Mouse (Mus musculus) midbrain, embryonic 13.5 days (tissue): ENCODE results near the gene Efhc1. TPM values are rescaled to one million over a fixed set of nuclear protein-coding genes. Genes with fewer than 3 reads are reported as not detected.

Source experiments
- ATAC-seq: fragments of 200-750 bp; cut with Nextera tagmentation; 2 replicates; pipeline ENCODE4 v1.8.0; 2017; ENCODE audit warnings: mild to moderate bottlenecking, moderate TSS enrichment, moderate library complexity
- H3K27ac ChIP-seq: fragments of 300-500 bp; sonication (generic); 2 replicates; pipeline ENCODE4 v1.5.1; 2015; ENCODE audit warnings: inconsistent platforms, mild to moderate bottlenecking, moderate library complexity
- H3K27me3 ChIP-seq: fragments of 300-500 bp; sonication (generic); 2 replicates; pipeline ENCODE4 v1.6.1; 2015; ENCODE audit warnings: mild to moderate bottlenecking, inconsistent platforms
- H3K36me3 ChIP-seq: fragments of 300-500 bp; sonication (generic); 2 replicates; pipeline ENCODE4 v1.6.1; 2015; ENCODE audit warnings: mild to moderate bottlenecking, inconsistent platforms
- H3K4me1 ChIP-seq: fragments of 300-500 bp; sonication (generic); replicated peaks from 2 replicates; pipeline ENCODE4 v1.6.1; 2015; ENCODE audit warnings: inconsistent platforms
- H3K4me2 ChIP-seq: fragments of 300-500 bp; sonication (generic); replicated peaks from 2 replicates; pipeline ENCODE4 v1.6.1; 2015; ENCODE audit warnings: moderate library complexity, mild to moderate bottlenecking, inconsistent platforms
- H3K4me3 ChIP-seq: fragments of 300-500 bp; sonication (generic); replicated peaks from 2 replicates; pipeline ENCODE4 v1.5.1; 2015; ENCODE audit warnings: mild to moderate bottlenecking, inconsistent platforms
- H3K9ac ChIP-seq: fragments of 300-500 bp; sonication (generic); replicated peaks from 2 replicates; pipeline ENCODE4 v1.6.1; 2015; ENCODE audit warnings: mild to moderate bottlenecking, inconsistent platforms
- H3K9me3 ChIP-seq: fragments of 300-500 bp; sonication (generic); 2 replicates; pipeline ENCODE4 v1.6.1; 2016; ENCODE audit warnings: mild to moderate bottlenecking, inconsistent platforms
- WGBS: fragments of 180-500 bp; shearing (Covaris S2); methylation state at CpG from one replicate; pipeline ENCODE4 v1.1.7; 2015; 5-methylcytosine and 5-hydroxymethylcytosine counted together
- polyA plus RNA-seq: library from polyadenylated mRNA; unstranded; fragments of >200 nt; fragmentation: Nextera tagmentation; extraction: Ambion mirVana; gene quantifications from 2 replicates; pipeline ENCODE4 v1.2.1, GENCODE M21; 2015

Efhc1 gene
- polyA plus RNA-seq, 1 experiment from 2014 or later = 1.5 TPM

DNA sequence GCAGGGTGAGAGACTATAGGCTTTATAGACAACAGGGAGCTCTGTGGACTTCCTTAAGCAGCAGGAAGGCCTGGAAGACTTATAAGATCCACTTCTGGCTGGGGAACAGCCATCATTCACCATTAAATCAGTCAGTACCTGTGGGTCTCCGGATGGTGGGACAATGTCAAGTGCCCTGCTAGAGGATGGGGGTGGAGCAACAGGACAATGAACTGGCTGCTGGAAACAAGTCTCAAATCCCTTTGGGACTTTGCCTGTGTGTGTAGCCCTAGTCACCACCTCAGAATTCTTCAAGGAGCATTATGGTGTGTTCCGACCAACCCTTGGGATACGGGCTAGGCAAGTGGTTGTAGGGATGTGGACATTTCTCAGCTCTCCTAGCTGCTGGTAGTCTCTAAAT, 71.7 kb downstream of the Efhc1 start:
- Histone ChIP-seq H3K36me3 (no peaks in the 10 kb centered on the region), H3K9ac (no peak overlapping the region), H3K4me1 (no peaks in the 10 kb centered on the region), H3K27ac (no peak overlapping the region), H3K9me3 (no peaks in the 10 kb centered on the region), H3K4me2 (no peak overlapping the region), H3K4me3 (no peak overlapping the region), H3K27me3 (no peaks in the 10 kb centered on the region)
- no peak for ATAC-seq
- 92% methylated on average over 3 of the region's 3 CpGs for WGBS

DNA sequence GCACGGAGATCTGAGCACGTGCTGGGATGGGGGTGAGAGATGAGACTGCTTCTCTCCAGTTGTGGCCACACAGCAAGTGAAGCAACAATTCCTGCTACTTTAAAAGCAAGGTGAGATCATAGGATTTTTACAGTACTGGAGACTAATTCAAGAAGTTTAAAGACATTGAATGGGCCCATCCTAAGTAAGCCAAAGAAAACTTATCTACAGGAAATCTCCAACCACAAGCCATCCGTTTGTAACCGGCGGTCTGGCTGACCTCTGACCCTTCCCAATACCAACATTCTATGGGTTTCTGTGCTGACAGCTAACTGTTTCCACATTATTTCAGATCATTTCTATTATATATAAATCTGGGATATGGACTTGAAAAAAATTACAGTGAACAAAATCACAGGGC, 73.8 kb downstream of the Efhc1 start:
- 89% methylated on average over 5 of the region's 5 CpGs for WGBS
- Histone ChIP-seq H3K9ac (no peak overlapping the region), H3K4me1 (no peaks in the 10 kb centered on the region), H3K4me2 (no peak overlapping the region), H3K27me3 (no peaks in the 10 kb centered on the region), H3K27ac (no peak overlapping the region), H3K9me3 (no peaks in the 10 kb centered on the region), H3K4me3 (no peak overlapping the region), H3K36me3 (no peaks in the 10 kb centered on the region)
- ATAC-seq = no peak

DNA sequence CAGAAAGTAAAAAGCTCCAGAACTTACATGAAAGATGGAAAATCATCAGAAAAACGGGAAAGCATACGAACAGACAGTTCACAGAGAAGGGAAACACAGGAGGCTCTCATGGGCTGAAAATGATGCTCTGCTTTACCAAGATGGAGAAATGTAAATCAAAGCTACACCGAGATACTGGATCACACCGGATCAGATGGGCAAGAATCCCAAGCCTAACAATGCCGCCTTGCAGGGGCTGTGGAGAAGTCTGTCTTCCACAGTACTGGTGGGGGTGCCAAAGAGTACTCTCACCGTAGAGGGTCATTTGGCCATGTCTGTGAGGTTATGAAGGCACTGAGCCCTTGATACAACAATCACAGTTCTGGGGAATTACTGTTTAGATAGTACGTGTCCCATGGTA, 75.1 kb downstream of the Efhc1 start:
- Histone ChIP-seq H3K9me3 (no peaks in the 10 kb centered on the region), H3K27ac (no peak overlapping the region), H3K27me3 (no peaks in the 10 kb centered on the region), H3K4me3 (no peak overlapping the region), H3K36me3 (no peaks in the 10 kb centered on the region), H3K4me1 (no peaks in the 10 kb centered on the region), H3K4me2 (no peak overlapping the region), H3K9ac (no peak overlapping the region)
- WGBS = 90% methylated on average over 7 of the region's 7 CpGs
- no peak for ATAC-seq

DNA sequence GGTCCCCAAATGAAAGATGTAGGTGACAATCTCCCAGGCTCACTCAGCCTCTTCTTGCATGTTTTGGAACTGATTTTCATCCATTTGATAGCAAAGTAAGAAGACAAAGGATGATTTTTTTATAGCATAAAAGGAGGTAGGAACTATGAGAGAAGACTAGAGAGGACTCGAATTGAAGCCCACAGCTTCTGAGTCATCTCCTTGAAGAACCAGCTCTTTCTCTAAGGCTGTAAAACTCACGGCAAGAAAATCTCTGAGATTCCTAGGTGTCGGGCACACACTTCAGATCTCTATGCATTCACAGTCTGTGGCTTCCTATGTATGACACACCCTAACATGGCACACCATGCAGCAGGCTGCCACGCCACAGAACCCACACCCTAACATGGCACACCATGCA, 77.6 kb downstream of the Efhc1 start:
- ATAC-seq = no peak
- no peaks in the 10 kb centered on the region for H3K27me3 ChIP-seq
- H3K9ac ChIP-seq = no peak overlapping the region
- 93% methylated on average over 4 of the region's 4 CpGs for whole genome bisulfite sequencing
- no peak overlapping the region for H3K27ac ChIP-seq
- no peaks in the 10 kb centered on the region for H3K9me3 ChIP-seq
- no peak overlapping the region for H3K4me2 ChIP-seq
- no peaks in the 10 kb centered on the region for H3K4me1 ChIP-seq
- H3K4me3 ChIP-seq = no peak overlapping the region
- H3K36me3 ChIP-seq = no peaks in the 10 kb centered on the region

DNA sequence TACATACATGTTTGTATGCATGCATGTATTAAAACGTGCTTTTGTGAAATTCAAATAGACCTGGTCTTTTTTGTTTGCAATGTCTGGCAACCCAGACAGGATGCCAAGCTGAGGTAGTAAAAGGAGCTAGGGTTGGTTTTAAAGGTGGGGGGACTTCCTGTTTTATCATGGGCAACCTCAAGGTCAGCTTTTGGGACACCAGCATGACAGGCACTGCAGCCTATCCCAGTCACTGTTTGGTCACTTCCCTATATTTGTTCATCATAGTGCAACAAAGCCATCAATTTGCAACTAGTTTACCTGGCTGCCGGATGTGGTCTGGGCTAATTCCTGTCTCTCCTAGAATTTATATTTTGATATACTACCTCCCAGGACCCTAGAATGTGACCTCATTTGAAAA, 80.2 kb downstream of the Efhc1 start:
- no peak overlapping the region for H3K27ac ChIP-seq
- H3K4me1 ChIP-seq = no peaks in the 10 kb centered on the region
- H3K4me3 ChIP-seq = no peak overlapping the region
- H3K9me3 ChIP-seq = no peaks in the 10 kb centered on the region
- H3K4me2 ChIP-seq = no peak overlapping the region
- no peak for ATAC-seq
- H3K27me3 ChIP-seq = no peaks in the 10 kb centered on the region
- no peak overlapping the region for H3K9ac ChIP-seq
- no peaks in the 10 kb centered on the region for H3K36me3 ChIP-seq
- WGBS = 94% methylated on average over 2 of the region's 2 CpGs

DNA sequence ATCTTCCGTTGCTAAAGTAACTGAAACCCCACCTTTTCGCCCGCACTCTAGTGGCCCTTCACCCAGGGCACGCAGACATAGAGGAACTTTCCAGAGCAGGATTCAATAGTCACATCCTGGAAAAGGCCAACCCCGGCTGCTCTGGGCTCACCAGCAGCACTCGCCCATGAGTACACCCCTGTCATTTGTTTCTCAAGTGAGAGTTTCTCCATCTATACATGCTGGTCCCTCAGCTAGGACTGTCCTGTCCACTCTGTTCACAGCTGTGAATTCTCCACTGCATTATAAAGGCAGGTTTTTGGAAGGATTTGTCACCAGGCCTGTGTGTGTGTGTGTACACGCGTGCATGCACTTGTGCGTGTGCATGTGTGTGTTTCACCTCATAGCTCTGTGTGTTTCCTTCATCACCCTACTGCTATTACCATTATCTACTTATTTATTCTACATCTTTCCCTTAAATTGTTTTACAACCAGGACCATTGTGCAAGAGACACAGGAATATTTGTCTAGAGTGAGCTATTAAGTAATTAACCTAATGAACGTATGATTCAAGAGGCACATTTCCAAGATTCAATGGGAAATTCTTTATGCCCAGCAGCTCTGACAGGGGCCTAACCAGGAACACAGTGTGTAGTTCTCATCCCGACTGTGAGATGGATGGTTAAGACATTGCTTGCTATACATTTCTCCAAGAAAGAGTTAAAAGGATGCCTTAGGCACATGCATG, 81.8 kb downstream of the Efhc1 start:
- Histone ChIP-seq H3K9me3 (no peaks in the 10 kb centered on the region), H3K4me2 (no peak overlapping the region), H3K9ac (no peak overlapping the region), H3K27ac (no peak overlapping the region), H3K27me3 (no peaks in the 10 kb centered on the region), H3K4me1 (no peaks in the 10 kb centered on the region), H3K36me3 (no peaks in the 10 kb centered on the region), H3K4me3 (no peak overlapping the region)
- 96% methylated on average over 11 of the region's 11 CpGs for whole genome bisulfite sequencing
- ATAC-seq = no peak

DNA sequence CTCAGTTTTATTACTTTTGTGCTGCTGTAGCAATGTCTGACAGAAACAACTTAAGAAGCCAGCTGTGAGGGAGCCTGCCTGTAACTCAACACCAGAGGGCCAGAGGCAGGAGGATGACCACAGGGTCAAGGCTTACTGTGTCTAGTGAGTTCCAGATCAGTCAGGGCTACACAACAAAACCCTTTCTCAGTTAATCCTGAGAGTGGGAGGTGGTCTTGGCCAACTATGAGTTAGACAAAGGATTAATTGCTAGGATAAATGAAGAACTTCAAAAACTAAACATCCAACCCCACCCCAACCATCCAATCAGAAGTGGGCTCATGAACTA, 82.3 kb downstream of the Efhc1 start:
- ATAC-seq = no peak
- Histone ChIP-seq H3K27ac (no peak overlapping the region), H3K4me3 (no peak overlapping the region), H3K4me1 (no peaks in the 10 kb centered on the region), H3K9ac (no peak overlapping the region), H3K36me3 (no peaks in the 10 kb centered on the region), H3K27me3 (no peaks in the 10 kb centered on the region), H3K9me3 (no peaks in the 10 kb centered on the region), H3K4me2 (no peak overlapping the region)

DNA sequence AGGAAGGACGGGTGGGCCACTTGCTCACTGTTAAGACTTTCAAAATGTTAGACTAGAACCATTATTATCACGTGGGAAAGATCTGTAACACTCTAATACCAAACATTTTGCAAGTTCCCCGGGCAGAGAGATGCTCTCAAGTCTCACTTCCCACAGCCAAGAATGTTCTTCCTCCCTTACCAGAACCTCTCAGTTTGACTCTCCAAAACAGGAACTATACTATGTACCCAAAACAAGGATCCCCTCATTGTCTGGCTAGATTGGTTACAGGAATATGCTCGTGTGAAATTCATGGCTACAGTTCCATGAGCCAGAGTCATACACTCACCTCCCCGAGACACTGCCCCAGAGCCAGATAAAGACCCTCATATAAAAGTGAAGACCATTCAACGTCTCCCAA, 84.5 kb downstream of the Efhc1 start:
- no peak overlapping the region for H3K9ac ChIP-seq
- 91% methylated on average over 6 of the region's 6 CpGs for WGBS
- no peaks in the 10 kb centered on the region for H3K9me3 ChIP-seq
- H3K36me3 ChIP-seq = no peaks in the 10 kb centered on the region
- H3K4me1 ChIP-seq = no peaks in the 10 kb centered on the region
- H3K27ac ChIP-seq = no peak overlapping the region
- H3K4me2 ChIP-seq = no peak overlapping the region
- H3K27me3 ChIP-seq = no peaks in the 10 kb centered on the region
- no peak overlapping the region for H3K4me3 ChIP-seq
- ATAC-seq = no peak

DNA sequence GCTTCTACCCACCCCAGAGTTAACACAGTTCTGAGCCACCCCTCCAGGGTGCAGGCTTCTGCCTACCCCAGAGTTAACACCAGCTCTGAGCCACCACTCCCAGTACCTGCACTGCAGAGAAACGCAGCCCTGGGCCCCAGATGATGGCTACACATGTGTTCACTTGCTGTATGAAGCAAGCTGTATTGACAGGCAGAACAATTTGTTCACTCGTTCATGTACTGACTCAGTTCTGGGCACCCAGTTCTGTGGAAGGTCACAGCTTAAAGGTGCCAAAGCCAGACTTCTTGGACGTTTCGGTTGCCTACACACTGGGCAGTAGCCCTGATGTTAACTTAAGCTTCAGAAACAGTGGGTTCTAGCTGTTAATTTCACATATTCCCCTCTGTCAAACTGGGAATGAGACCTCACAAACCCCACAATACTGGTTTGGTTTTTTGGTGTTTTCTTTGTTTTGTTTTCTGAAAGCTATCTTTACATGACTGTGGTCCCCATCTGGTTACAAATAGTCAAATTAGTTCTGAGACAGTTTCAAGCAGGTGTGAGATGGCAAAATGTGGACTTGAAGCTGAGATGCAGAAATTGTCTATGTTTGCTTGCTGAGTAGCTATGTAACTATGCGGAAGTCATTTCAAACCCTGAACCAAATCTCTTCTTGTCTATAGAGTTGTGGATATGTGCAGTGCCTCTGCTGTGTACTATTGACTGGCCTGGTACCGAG, 86.6 kb downstream of the Efhc1 start:
- Histone ChIP-seq H3K27me3 (no peaks in the 10 kb centered on the region), H3K4me3 (no peak overlapping the region), H3K9ac (no peak overlapping the region), H3K9me3 (no peaks in the 10 kb centered on the region), H3K4me1 (no peaks in the 10 kb centered on the region), H3K27ac (no peak overlapping the region), H3K36me3 (no peaks in the 10 kb centered on the region), H3K4me2 (no peak overlapping the region)
- ATAC-seq = no peak
- 91% methylated on average over 6 of the region's 6 CpGs for WGBS

DNA sequence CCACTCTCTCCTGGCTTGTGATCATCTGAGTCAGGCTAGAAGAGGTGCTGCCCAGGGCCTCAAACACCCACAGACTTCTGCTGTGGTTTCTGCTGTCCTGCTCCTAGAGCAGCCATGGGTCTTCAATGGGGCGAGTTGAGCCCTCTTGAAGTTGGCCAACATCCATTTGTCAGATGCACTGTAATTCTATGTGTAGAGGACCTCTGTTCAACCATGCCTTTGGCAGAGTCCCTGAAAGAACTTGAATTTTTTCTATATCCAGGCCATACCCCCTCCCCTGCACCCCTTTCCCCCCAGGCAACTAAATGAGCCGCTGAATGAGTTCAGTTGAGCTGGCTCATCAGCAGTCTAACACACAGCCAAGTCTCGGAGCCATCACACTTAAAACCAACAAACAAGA, 88.1 kb downstream of the Efhc1 start:
- no peak overlapping the region for H3K27ac ChIP-seq
- H3K36me3 ChIP-seq = no peaks in the 10 kb centered on the region
- 91% methylated on average over 3 of the region's 3 CpGs for WGBS
- H3K9me3 ChIP-seq = no peaks in the 10 kb centered on the region
- H3K4me3 ChIP-seq = no peak overlapping the region
- no peak overlapping the region for H3K9ac ChIP-seq
- H3K4me2 ChIP-seq = no peak overlapping the region
- ATAC-seq = no peak
- H3K4me1 ChIP-seq = no peaks in the 10 kb centered on the region
- H3K27me3 ChIP-seq = no peaks in the 10 kb centered on the region

DNA sequence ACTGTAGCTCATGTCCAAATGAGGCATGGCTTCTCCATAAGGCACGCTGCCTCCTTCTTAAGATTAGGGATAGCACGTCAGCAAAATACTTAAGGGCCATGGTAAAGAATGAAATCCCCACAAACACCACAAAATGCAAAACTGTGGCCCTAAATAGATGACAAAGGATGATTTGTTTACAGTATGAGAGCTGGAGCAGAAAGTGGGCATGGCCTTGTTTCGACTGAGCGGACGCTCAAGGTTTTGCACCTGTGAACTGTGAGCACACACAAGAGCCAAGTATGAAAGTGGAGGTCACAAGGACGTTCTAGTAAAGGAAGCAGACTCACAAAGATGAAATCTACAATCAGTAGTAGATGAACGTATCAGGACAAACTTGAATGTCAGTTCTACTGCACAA, 88.7 kb downstream of the Efhc1 start:
- H3K27me3 ChIP-seq = no peaks in the 10 kb centered on the region
- no peak overlapping the region for H3K27ac ChIP-seq
- 92% methylated on average over 7 of the region's 7 CpGs for WGBS
- no peaks in the 10 kb centered on the region for H3K9me3 ChIP-seq
- no peaks in the 10 kb centered on the region for H3K4me1 ChIP-seq
- H3K36me3 ChIP-seq = no peaks in the 10 kb centered on the region
- no peak overlapping the region for H3K9ac ChIP-seq
- H3K4me3 ChIP-seq = no peak overlapping the region
- H3K4me2 ChIP-seq = no peak overlapping the region
- ATAC-seq = no peak
